Mouse (Mus musculus) urinary bladder, postnatal 36 days (tissue): ENCODE measurements around the gene Ccnt2.
A peak's percentile ranks its signal among the peaks of the same experiment; 100 is the strongest.
"Not testable (repeated sequence)": the region's sequence is repeated elsewhere in the genome, so short reads cannot be mapped to it uniquely, and the experiment has no call there.

Experiments used
- DNase-seq, 2 experiments: peaks; one replicate each; pipeline ENCODE4 v3.0.0; 2022; ENCODE audit warnings: low spot score in 2 of 2, mixed read lengths in 1 of 2

The Ccnt2 gene

DNA sequence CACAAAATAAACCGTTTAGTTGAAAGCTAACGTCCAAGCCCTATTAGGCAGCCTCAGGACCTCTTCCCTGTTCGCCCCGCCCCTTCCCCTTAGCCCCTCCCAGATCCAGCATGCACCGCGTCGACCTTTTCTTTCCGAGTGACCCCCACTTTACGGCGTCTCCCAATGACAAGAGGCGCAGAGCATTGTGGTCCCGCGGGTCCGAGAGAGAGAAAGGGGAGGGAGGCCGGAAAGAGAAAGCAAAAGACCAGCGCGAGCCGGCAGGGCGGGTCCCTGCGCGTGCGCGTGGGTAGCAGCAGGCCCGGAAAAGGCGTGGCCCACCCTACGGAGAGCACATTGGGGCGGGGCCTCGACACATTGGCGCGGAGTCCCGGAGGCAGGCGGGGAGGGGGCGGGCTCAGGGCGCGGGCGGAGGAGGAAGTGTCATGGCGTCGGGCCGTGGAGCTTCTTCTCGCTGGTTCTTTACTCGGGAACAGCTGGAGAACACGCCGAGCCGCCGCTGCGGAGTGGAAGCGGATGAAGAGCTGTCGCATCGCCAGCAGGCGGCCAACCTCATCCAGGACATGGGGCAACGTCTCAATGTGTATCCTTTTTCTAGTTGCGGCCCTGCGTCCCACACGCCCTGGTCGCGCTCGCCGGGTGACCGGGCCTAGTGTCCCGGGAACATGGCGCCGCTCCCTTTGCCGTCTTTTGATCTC, at the start of gene Ccnt2:
Ccnt2 (plus strand) TSS at position 362 of the 698 bp plus-strand sequence.
- peak; percentile 94 to 99 for DNase-seq

DNA sequence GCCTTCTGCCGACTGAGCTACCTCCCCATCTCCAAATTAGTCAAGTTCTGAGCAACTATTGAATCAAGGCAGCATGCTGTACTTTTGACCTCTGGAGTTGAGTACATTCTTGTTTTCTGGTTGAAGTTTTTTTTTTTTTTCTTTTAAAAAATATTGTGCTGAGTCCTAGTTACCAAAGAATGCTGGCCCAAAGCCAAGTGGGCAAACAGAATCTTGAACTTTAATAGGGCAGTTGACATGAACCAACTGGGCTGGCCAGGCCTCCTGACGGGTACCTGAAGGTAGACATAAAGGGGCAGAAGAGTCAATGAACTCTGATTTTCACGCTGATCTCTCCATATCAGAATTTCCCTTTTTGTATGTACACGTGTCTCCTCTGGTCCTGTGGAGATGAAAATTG, 44.9 kb upstream of the Ccnt2 start, which contains the start of gene Acmsd:
Acmsd (plus strand) TSS at position 318 of the 400 bp plus-strand sequence.
- no peak for DNase-seq

DNA sequence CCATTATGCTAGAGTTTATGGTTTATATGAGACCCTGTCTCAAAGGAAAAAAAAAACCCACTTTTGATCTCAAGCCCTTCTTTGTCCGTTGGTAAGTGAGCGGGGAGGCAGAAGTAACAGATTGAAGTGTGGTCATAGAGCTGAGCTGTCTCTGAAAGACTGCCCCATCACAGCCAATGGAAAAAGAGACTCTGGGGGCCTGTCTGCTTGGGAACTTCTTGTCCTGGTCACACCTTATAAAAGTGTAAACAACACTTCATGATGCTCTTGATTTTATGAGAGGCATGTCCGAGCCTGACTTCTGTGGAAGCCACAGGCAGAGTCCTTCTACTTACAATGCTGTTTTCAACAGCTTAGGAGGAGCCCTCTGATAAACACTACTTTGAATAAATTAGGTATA, 42.9 kb upstream of the Ccnt2 start:
- DNase-seq: no peak

DNA sequence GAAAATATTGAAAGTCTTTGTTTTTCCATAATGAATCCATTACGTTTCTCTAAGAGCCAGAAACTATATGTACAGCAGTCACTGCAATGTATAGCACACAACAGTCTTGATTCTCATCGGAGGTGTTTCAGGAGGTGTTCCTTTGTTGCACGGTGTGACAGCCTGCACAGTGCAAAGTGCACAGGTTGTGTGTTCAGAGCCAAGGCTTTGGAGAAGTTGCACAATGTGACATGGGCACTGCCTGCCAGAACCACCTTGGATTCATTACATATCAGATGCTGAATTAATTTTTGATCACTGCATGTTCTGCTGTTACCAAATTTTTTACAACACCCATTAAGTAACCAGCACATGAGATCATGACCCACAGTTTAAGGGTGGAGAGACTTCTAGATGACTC, 41.5 kb upstream of the Ccnt2 start:
- no peak for DNase-seq

DNA sequence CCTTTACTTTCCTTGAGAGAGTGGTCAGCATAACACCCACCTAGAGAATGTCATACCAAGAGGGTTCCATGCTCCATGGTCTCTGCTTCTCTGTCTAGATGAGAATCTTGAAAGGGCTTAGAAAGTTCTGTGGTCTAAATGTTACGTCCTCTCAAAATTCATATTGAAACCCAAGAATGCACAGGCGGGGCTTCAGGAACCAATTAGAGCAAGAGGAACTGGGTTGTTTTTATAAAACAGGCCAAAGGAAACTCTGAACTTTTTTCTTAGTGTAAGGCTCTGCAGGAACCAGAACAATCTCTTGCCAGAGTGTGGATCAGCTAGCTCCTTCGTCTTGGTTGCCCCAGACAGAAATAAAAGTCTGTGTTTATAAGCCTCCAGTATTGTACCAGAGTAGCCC, 41.1 kb upstream of the Ccnt2 start:
- DNase-seq: no peak

DNA sequence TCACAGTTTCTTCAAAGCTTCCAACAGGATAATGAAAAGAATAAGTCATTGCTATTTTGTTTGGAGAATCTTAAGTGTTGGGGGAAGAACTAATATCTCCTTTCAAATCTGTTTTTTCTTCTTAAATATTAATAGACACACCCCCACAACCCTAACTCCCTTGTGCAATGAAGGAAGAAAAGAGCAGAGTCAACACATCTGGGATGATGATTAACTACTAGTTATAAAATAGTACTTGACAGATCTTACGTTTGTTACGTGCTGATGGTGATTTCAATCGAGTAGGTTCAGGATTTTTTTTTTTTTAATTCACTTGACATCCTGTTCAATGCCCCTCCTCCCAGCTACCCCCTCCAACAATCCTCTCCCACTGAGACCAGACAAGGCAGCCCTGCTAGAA, 38.6 kb upstream of the Ccnt2 start:
- DNase-seq: no peak

DNA sequence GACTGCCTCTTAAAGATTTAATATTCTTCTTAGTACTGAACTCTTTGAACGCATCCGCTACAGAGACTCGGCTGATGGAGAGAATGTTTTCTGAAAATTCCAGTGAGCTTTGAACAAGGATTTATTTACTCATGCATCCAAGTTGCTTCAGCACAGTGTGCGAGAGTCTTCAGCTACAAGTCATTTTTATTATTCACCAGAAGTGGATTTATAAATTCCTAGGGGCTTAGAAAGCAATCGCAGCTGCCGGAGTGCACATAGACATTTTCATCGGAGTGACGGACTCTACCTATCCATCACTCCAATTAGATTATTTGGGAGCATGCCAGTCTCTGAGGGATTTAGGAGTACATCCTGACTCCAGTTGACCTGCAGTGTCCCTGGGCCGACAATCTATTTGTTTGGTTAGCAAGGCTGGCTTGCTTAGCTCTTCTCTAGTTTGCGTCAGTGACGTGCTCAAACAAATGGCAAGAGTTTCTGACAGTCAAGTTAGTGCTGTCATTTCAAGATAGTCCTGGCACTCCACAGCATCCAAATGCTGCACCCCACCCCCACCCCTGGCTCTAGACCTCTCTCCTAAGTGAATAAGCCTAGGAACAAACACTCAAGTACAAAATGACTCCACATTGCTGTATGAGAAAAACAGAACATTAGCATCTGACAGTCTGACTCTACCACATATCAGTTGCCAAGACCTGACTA, 23.4 kb upstream of the Ccnt2 start:
- no peak for DNase-seq

DNA sequence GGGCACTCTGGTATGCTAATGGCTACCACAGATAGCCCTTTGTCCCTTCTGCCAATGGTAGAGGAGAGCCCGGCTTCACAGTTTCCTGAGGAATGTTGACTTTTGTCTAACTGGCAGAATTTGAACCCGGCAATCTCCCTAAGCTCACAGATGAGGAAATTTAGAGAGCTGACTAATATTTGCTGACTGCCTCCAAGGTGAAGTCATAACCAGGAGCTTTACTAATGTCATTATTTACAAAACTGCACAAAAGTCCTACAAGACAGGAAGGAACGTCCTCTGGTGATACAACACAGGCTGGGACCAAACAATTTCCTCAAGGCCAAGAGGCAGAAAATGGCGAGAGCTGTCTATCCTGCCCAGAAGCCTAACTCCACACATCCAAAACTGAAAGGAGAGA, 18.2 kb upstream of the Ccnt2 start:
- DNase-seq: no peak

DNA sequence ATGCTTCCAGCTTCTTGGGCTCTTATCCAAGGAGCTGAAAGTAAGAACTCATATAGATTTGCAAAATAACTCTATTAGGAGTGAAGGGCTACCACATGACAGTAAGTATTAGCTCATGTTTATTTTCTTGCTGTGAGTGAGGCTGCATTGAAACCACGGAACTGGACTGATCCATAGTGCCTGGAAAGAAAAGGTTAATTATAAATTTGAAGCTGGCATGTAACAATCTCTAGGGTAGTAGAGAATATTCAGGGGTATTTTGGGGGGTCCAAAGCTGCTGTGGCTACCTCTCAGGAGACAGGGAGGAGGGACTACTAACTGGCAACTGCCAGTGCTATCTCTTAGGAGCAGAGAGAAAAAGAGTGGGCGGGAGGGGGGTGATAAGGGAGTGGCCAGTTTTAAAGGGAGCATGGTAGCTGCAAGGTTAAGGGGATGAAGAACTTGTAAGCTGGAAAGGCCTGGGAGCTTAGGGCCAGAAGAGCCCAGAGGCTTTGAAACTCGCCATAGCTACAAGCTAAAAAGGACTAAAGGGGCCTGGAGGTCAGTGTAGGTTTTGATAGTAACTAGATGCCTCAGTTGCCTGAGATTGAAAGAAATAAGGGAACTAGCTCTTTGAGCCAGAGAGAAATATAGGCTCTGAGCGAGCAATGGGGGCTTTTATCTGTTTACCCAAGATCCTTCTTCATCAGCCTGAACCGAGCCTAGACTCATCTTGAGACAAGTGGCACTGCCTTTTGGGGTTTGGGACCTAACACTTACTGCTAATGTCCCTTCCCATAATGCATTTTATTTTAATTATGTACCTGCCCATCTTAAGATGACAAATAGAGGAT, 17.4 kb upstream of the Ccnt2 start:
- DNase-seq: no peak

DNA sequence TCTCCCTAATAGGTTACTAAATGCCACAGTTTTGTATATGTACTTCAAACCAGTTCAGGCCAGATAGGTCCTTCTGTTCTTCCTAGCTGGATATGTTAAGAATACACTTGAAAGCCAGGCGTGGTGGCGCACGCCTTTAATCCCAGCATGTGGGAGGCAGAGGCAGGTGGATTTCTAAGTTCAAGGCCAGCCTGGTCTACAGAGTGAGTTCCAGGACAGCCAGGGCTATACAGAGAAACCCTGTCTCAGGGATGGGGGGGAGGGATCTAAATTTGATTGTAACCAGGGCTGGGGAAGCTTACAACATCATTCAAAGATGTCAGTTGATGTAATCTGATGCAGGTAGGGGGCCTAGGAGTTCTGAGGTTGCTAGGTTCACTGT, 16.8 kb upstream of the Ccnt2 start:
- not testable (repeated sequence) for DNase-seq

DNA sequence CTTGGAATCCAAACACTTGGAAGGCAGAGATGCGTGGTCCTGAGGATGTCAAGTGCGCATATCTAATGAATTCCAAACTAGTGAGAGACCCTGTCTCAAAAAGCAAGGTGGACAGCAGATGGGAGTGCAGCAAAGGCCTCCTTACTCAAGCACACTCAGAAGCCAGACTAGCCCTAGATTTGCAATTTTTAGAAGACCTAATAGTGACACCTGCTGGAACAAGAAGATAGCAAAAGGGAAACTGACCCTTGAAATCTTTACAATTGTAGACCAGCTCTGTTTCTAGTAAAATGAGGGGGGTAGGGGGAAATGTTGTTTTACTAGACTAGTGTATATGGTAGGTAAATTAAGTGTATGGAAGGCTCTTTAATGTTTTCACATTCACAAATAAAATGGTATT, 8.5 kb upstream of the Ccnt2 start:
- no peak for DNase-seq

DNA sequence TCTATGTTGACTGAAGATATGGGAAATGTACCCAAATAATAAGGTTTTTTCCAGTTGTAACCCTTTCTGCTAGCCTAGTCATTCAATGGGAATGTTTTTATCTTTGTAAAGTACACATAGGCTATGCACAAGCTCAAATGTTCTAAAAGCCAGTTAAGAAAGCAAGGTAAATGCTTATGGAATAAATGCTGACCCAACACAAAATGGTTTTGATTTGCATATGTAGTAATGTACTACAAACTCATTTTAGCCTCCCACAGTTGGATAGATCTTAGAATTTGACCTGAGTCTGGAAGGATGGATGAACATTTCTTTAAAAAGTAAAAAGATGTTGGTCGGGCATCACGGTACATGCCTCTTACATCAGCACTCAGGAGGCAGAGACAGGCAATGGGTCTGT, 7.2 kb upstream of the Ccnt2 start:
- no peak for DNase-seq

DNA sequence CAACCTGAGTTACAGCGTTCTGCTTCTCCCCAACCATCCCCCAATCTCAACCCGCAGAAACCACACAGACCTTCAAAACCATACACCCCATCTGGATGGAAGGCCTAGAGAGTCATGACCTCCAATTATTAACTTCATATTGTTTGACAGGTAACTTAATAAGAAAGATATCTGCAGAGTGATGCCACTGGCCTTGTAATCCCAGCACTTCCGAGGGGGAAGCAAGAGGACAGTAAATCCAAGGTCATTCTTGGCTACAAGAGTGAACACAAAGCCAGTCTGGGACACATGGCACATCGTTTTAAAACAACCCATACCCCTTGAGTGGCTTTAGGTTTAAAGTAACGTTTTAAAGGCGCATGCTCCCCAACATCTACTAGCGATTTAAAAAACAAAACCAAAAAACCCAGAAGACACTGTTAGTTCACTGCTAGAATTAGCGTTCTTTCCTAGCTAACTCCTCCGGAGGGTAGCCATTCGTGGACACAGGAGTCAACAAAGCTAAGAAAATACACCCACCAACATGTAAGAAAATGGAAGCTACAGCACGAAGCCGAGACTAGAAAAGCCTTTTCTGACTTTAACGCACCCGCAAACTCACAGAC, 664 bp upstream of the Ccnt2 start:
- DNase-seq: no peak

DNA sequence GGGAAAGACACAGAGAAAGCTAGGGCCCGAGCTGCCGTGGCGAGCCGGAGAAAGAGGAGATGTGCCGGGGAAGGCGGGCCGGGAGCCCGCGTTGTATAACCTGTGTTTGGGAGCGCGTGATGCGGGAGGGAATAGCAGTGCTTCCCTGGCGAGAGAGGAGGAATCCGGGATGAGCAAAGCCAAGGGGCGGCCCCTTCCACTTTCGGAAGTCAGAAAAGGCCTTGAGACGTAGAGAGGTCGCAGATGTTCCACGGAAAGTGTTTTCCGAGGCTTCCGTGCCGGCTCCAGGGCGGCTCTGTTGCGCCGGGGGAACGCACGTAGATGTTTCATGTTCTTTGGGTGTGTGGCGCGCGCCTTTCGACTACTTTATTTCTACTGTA, 527 bp downstream of the Ccnt2 start:
- peak in 1 of 2 experiments; percentile 60 for DNase-seq

DNA sequence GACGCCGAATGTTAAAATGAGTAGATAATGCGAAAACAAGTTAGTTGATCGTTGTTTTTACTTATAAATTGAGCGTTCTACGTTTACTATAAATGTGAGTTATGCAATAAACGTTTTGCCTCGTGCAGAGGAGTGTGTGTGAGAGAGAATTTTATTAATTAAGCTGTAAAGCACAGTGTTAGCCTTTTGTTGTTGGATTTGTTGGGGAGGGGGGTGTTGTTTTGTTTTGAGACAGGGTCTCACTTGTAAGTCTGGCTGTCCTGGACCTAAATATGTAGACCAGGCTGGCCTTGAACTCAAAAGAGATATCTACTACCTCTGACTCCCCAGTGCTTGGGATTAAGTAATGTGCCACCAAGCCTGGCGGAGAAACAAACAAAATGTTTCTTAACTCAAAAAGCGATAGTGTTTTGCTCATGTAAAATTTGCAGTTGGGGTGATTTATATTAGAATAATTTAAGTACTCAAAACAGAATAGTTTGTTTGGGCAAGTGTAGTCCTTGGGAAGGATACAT, 1.3 kb downstream of the Ccnt2 start:
- DNase-seq: no peak

DNA sequence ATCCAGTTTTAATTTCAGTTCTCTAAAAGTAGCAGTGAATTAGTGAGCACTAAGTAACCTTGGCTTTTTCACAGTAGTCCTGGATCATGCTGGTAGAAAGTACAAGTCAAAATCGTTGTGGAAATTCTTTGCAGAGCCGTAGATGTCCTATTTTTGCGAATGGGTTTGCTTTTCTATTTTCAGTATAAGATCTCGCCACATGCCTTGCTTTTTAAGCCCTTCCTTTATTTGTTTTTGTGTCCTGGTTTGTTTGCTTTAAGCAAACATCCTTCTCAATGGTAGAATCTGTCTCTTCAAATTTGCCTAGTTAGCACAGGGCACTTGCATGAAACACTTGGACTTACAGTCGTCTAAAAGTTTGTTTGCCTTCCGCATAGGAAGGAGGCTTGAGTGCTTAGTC, 2.3 kb downstream of the Ccnt2 start:
- DNase-seq: no peak

DNA sequence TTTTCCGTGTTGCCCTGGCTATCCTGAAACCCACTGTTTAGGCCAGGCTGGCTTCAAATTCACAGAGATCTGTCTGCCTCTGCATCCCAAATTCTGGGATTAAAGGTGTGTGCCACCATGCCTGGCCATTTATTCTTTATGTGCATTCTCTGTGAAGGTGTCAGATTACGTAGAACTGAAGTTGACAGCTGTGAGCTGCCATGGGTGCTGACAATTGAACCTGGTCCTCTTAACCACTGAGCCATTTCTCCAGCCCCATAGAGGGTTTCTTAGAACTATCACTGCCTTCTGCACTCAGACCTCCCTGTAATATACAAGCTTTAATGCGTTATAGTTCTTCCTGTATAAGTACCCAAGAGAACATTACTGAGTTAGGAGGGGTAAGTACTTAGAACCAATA, 4.6 kb downstream of the Ccnt2 start:
- no peak for DNase-seq

DNA sequence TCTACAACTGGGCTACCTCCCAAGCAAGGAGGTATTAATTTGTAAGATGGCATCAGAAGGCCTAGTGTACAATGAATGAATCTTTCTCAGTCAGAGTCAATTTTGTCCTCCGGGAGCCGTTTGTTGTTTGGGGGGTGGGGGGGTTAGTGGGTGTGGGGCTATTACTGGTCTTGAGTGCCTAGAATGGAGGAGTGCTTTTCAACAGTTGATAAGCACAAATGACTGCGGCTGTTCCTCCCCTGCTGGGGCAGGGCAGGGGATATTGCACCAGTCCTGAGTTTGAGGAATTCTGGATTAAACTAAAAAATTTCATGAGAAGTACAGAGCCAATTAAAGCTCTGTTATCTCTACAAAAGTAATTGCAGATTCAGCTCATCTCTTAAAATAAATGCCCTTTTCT, 6.2 kb downstream of the Ccnt2 start:
- no peak for DNase-seq

DNA sequence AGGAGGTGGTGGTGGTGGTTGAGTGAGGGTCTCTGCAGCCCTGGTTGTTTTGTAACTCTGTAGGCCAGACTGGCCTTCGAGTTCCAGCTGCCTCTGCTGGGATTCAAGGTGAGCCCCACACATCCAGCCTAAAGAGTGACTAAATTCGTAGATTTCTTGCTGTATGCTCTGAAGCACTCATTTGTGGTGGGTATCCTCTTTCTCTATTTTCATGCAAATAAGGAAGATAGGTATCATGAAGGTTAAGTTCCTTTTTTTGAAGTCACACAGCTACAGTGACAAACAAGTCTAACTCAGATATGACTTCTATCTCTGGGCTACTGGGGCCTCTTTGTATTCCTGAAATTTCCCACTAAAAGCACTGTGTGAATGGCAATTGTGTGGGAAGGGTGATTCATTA, 6.9 kb downstream of the Ccnt2 start:
- no peak for DNase-seq

DNA sequence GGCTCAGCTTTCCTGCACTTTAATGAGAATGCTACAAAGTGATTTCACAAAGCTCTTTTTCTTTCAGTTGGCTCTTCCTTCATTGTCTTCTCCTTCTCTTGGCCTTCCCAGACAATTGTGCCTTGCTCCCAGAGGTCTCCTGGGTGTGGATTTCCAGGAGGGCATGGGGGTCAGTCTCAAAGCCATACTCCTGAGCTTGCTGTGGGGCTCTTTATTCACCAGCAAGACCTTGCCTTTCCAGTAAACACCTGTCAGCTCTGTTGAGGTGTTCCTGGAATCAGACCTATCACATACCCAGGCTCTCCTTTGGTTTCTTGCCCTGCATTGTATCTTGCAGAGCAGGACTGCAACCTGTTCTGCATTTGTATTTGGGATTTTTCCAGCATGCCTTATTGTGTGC, 9.9 kb downstream of the Ccnt2 start:
- no peak for DNase-seq

DNA sequence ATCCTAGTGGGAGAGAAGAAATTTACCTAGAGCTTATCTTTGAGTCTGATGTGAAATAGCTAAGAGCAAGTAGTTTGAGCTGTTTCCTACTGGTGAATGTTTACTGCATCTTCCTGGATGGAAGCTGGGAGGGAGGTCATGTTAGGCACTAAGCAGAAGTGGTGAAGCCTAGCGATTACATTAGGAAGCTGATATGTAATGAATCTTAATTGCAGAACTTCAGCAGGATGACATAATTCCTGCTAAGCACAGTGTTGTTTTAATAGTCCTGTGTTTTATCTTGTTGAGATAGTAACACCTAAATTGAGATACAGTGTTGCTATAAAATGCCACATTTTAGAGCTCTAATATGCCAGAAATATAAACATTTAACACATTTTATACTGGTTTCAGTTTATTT, 11.9 kb downstream of the Ccnt2 start:
- DNase-seq: no peak

DNA sequence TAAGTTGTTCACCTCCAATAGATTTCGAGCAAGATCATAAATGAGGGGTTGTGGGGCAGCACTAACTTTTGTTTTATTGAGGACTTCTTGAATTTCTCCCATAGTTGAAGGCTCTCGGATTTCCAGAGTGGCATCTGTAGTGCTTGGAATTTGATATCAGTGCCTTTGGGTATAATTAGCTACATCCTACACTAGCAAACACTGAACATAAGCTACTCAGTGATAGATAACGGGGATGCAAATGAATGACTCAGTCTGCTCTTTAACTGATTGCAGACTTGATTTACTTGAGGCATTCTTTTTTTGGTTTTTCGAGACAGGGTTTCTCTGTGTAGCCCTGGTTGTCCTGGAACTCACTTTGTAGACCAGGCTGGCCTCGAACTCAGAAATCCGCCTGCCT, 15.0 kb downstream of the Ccnt2 start:
- no peak for DNase-seq
